Mouse (Mus musculus): ENCODE data around the gene Jpt2. TPM values are rescaled to one million over a fixed set of nuclear protein-coding genes. Genes with fewer than 3 reads are reported as not detected.

The Jpt2 gene
- total and polyA plus RNA-seq, 3 experiments, result 35.5 to 40.9 TPM; not detected in 1

- TF ChIP-seq HCFC1 (IDR thresholded peaks at IDR 0.05; ENCODE audit: low read depth, low read length), result no peak
- H3K27me3 ChIP-seq (ENCODE audit: control insufficient read depth in 1 of 2, insufficient read depth in 2 of 2, low read length in 2 of 2), result no peaks in the 10 kb centered on the region
- peaks cover 0 to 7% of the 10 kb centered on the region in 2 experiments; a peak in 2 of 4 replicates for H3K36me3 ChIP-seq (ENCODE audit: control insufficient read depth in 1 of 2, insufficient read depth in 2 of 2, low read length in 2 of 2)
- peaks cover 0 to 16% of the 10 kb centered on the region in 2 experiments; a peak in 2 of 4 replicates for H3K4me1 ChIP-seq (ENCODE audit: control insufficient read depth in 1 of 2, insufficient read depth in 2 of 2, low read length in 2 of 2)
- no peak for DNase-seq (ENCODE audit: low read depth, low spot score)
- H3K4me3 ChIP-seq (ENCODE audit: control insufficient read depth in 1 of 2, insufficient read depth in 1 of 2, low read depth in 2 of 2, low read length in 2 of 2), result peak overlapping the region; percentile 80 to 94
- peak overlapping the region; percentile 65 for H3K27ac ChIP-seq (ENCODE audit: control insufficient read depth, low read depth, low read length)
- H3K79me2 ChIP-seq (ENCODE audit: control insufficient read depth, insufficient read depth, low read length, poor library complexity), result peaks cover 34% of the 10 kb centered on the region
- peak overlapping the region; percentile 95 for H3K9ac ChIP-seq (ENCODE audit: control insufficient read depth, low read depth, low read length, poor library complexity, severe bottlenecking)
- no peaks in the 10 kb centered on the region for H3K9me3 ChIP-seq (replicated peaks; ENCODE audit: insufficient read depth, low read length)
Measured at GRCm38 (mm10) chr17:24894061-24894994, 66.2 kb downstream of the Jpt2 start.

GRCm38 (mm10) chr17:24893276-24893675, 67.2 kb downstream of the Jpt2 start:
- no peak for DNase-seq (ENCODE audit: low read depth, low spot score)
- no peaks in the 10 kb centered on the region for H3K9me3 ChIP-seq (replicated peaks; ENCODE audit: insufficient read depth, low read length)
- no peak overlapping the region for H3K9ac ChIP-seq (ENCODE audit: control insufficient read depth, low read depth, low read length, poor library complexity, severe bottlenecking)
- no peak overlapping the region for H3K4me3 ChIP-seq (ENCODE audit: control insufficient read depth in 1 of 2, insufficient read depth in 1 of 2, low read depth in 2 of 2, low read length in 2 of 2)
- peaks cover 0 to 7% of the 10 kb centered on the region in 2 experiments; a peak in 2 of 4 replicates for H3K36me3 ChIP-seq (ENCODE audit: control insufficient read depth in 1 of 2, insufficient read depth in 2 of 2, low read length in 2 of 2)
- H3K4me1 ChIP-seq (ENCODE audit: control insufficient read depth in 1 of 2, insufficient read depth in 2 of 2, low read length in 2 of 2), result peaks cover 0 to 16% of the 10 kb centered on the region in 2 experiments; a peak in 2 of 4 replicates
- no peaks in the 10 kb centered on the region for H3K27me3 ChIP-seq (ENCODE audit: control insufficient read depth in 1 of 2, insufficient read depth in 2 of 2, low read length in 2 of 2)
- peaks cover 34% of the 10 kb centered on the region for H3K79me2 ChIP-seq (ENCODE audit: control insufficient read depth, insufficient read depth, low read length, poor library complexity)
- TF ChIP-seq USF1 (IDR thresholded peaks at IDR 0.05; ENCODE audit: low read depth, low read length), result no peak
- no peak overlapping the region for H3K27ac ChIP-seq (ENCODE audit: control insufficient read depth, low read depth, low read length)

- Histone ChIP-seq H3K4me1 (ENCODE audit: control insufficient read depth in 1 of 2, insufficient read depth in 2 of 2, low read length in 2 of 2) (peaks cover 0 to 17% of the 10 kb centered on the region in 2 experiments; a peak in 2 of 4 replicates), H3K79me2 (ENCODE audit: control insufficient read depth, insufficient read depth, low read length, poor library complexity) (peaks cover 36% of the 10 kb centered on the region), H3K27me3 (ENCODE audit: control insufficient read depth in 1 of 2, insufficient read depth in 2 of 2, low read length in 2 of 2) (no peaks in the 10 kb centered on the region), H3K27ac (ENCODE audit: control insufficient read depth, low read depth, low read length) (no peak overlapping the region), H3K9me3 (replicated peaks; ENCODE audit: insufficient read depth, low read length) (no peaks in the 10 kb centered on the region), H3K36me3 (ENCODE audit: control insufficient read depth in 1 of 2, insufficient read depth in 2 of 2, low read length in 2 of 2) (peaks cover 0 to 7% of the 10 kb centered on the region in 2 experiments; a peak in 2 of 4 replicates), H3K9ac (ENCODE audit: control insufficient read depth, low read depth, low read length, poor library complexity, severe bottlenecking) (no peak overlapping the region), H3K4me3 (ENCODE audit: control insufficient read depth in 1 of 2, insufficient read depth in 1 of 2, low read depth in 2 of 2, low read length in 2 of 2) (no peak overlapping the region)
- DNase-seq (ENCODE audit: low read depth, low spot score), result no peak
- TF ChIP-seq RCOR1 (IDR thresholded peaks at IDR 0.05; ENCODE audit: low read depth, low read length), result no peak
- TF ChIP-seq NELFE (IDR thresholded peaks at IDR 0.05; ENCODE audit: low read depth, low read length), result no peak
Measured at GRCm38 (mm10) chr17:24892785-24893184, 67.7 kb downstream of the Jpt2 start.

- peaks cover 0 to 5% of the 10 kb centered on the region in 2 experiments; a peak in 2 of 4 replicates for H3K36me3 ChIP-seq (ENCODE audit: control insufficient read depth in 1 of 2, insufficient read depth in 2 of 2, low read length in 2 of 2)
Measured at GRCm38 (mm10) chr17:24891321-24891720, 69.2 kb downstream of the Jpt2 start.

More at GRCm38 (mm10) chr17:24891321-24891720, 69.2 kb downstream of the Jpt2 start:
- no peak overlapping the region for H3K4me3 ChIP-seq (ENCODE audit: control insufficient read depth in 1 of 2, insufficient read depth in 1 of 2, low read depth in 2 of 2, low read length in 2 of 2)
- H3K9ac ChIP-seq (ENCODE audit: control insufficient read depth, low read depth, low read length, poor library complexity, severe bottlenecking), result no peak overlapping the region
- no peaks in the 10 kb centered on the region for H3K27me3 ChIP-seq (ENCODE audit: control insufficient read depth in 1 of 2, insufficient read depth in 2 of 2, low read length in 2 of 2)
- H3K9me3 ChIP-seq (replicated peaks; ENCODE audit: insufficient read depth, low read length), result no peaks in the 10 kb centered on the region
- peaks cover 37% of the 10 kb centered on the region for H3K79me2 ChIP-seq (ENCODE audit: control insufficient read depth, insufficient read depth, low read length, poor library complexity)
- DNase-seq (ENCODE audit: low read depth, low spot score), result no peak
- TF ChIP-seq POLR2A (IDR thresholded peaks at IDR 0.05; ENCODE audit: control insufficient read depth in 1 of 2, insufficient read depth in 1 of 2, low read depth in 1 of 2, low read length in 2 of 2, poor library complexity in 1 of 2) (0 out of 4 replicates have a peak, but pooled peaks of 1 of the 2 experiments have one; percentile 5), GATA1 (IDR thresholded peaks at IDR 0.05; ENCODE audit: low read depth, low read length) (no peak), MAFK (IDR thresholded peaks at IDR 0.05; ENCODE audit: borderline replicate concordance, low read depth, low read length) (no peak), EP300 (IDR thresholded peaks at IDR 0.05; ENCODE audit: low read depth in 1 of 2, low read length in 2 of 2) (no peak)
- H3K27ac ChIP-seq (ENCODE audit: control insufficient read depth, low read depth, low read length), result no peak overlapping the region
- H3K4me1 ChIP-seq (ENCODE audit: control insufficient read depth in 1 of 2, insufficient read depth in 2 of 2, low read length in 2 of 2), result peaks cover 0 to 11% of the 10 kb centered on the region in 2 experiments; a peak in 2 of 4 replicates
